Mouse (Mus musculus) intestine, embryonic 15.5 days (tissue): ENCODE measurements around the gene Cd2bp2. TPM values are rescaled to one million over a fixed set of nuclear protein-coding genes. Genes with fewer than 3 reads are reported as not detected.

ENCODE experiments used
- ATAC-seq: fragments of 200-750 bp; cut with Nextera tagmentation; 2 replicates; pipeline ENCODE4 v1.8.0; 2017; ENCODE audit warnings: moderate TSS enrichment, moderate library complexity
- H3K27ac ChIP-seq: fragments of 300-500 bp; sonication (generic); 2 replicates; pipeline ENCODE4 v1.5.1; 2015; ENCODE audit warnings: mild to moderate bottlenecking, inconsistent platforms
- H3K27me3 ChIP-seq: fragments of 300-500 bp; sonication (generic); replicated peaks from 2 replicates; pipeline ENCODE4 v1.6.1; 2015; ENCODE audit warnings: inconsistent platforms
- H3K36me3 ChIP-seq: fragments of 300-500 bp; sonication (generic); 2 replicates; pipeline ENCODE4 v1.6.1; 2015; ENCODE audit warnings: inconsistent platforms
- H3K4me1 ChIP-seq: fragments of 300-500 bp; sonication (generic); replicated peaks from 2 replicates; pipeline ENCODE4 v1.6.1; 2015; ENCODE audit warnings: inconsistent platforms
- H3K4me2 ChIP-seq: fragments of 300-500 bp; sonication (generic); replicated peaks from 2 replicates; pipeline ENCODE4 v1.6.1; 2015; ENCODE audit warnings: mild to moderate bottlenecking, inconsistent platforms
- H3K4me3 ChIP-seq: fragments of 300-500 bp; sonication (generic); replicated peaks from 2 replicates; pipeline ENCODE4 v1.5.1; 2015; ENCODE audit warnings: inconsistent platforms
- H3K9ac ChIP-seq: fragments of 300-500 bp; sonication (generic); 2 replicates; pipeline ENCODE4 v1.6.1; 2015; ENCODE audit warnings: inconsistent platforms
- H3K9me3 ChIP-seq: fragments of 300-500 bp; sonication (generic); 2 replicates; pipeline ENCODE4 v1.6.1; 2016; ENCODE audit warnings: inconsistent platforms
- WGBS: fragments of 180-500 bp; shearing (Covaris S2); methylation state at CpG from one replicate; pipeline ENCODE4 v1.1.7; 2015; 5-methylcytosine and 5-hydroxymethylcytosine counted together
- polyA plus RNA-seq: library from polyadenylated mRNA; unstranded; fragments of >200 nt; fragmentation: Nextera tagmentation; extraction: Ambion mirVana; gene quantifications from 2 replicates; pipeline ENCODE4 v1.2.1, GENCODE M21; 2015

Gene Cd2bp2
- 43.4 and 46.7 TPM in 2 replicates for polyA plus RNA-seq

- peak; percentile 97 for ATAC-seq
- H3K4me1 ChIP-seq, result peaks cover 20% of the 10 kb centered on the region
- H3K27ac ChIP-seq, result peak within 1 kb of the TSS; percentile 93
- WGBS, result under 1% methylated on average over 51 of the region's 51 CpGs
- H3K4me2 ChIP-seq, result peak within 1 kb of the TSS; percentile 86
- peaks cover 38% of the 10 kb centered on the region for H3K36me3 ChIP-seq
- H3K9me3 ChIP-seq, result no peaks in the 10 kb centered on the region
- H3K4me3 ChIP-seq, result peak within 1 kb of the TSS; percentile 82
- H3K27me3 ChIP-seq, result no peaks in the 10 kb centered on the region
- H3K9ac ChIP-seq, result peak within 1 kb of the TSS; percentile 73
These were observed at the start of gene Cd2bp2 for GRCm38 (mm10) chr7:127195544-127196295. TSS of gene Cd2bp2 (minus strand) at chr7:127196050.

GRCm38 (mm10) chr7:127244658-127245510, 49.0 kb upstream of the Cd2bp2 start:
- Histone ChIP-seq H3K4me1 (peaks cover 14% of the 10 kb centered on the region), H3K36me3 (peaks cover 5% of the 10 kb centered on the region; the same call in 1 of the 2 replicates), H3K9ac (peak overlapping the region; percentile 93), H3K27ac (peak overlapping the region; percentile 96), H3K9me3 (no peaks in the 10 kb centered on the region), H3K4me3 (peak overlapping the region; percentile 91), H3K4me2 (peak overlapping the region; percentile 89), H3K27me3 (no peaks in the 10 kb centered on the region)
- WGBS, result 9% methylated on average over 32 of the region's 33 CpGs
- peak; percentile 76 for ATAC-seq

GRCm38 (mm10) chr7:127243870-127244657, 48.2 kb upstream of the Cd2bp2 start, which contains the start of gene Zfp771:
TSS of gene Zfp771 (plus strand) at chr7:127244274.
- H3K36me3 ChIP-seq, result no peaks in the 10 kb centered on the region
- H3K27me3 ChIP-seq, result no peaks in the 10 kb centered on the region
- H3K9ac ChIP-seq, result peak within 1 kb of the TSS; percentile 93
- peak within 1 kb of the TSS; percentile 96 for H3K27ac ChIP-seq
- H3K4me2 ChIP-seq, result peak within 1 kb of the TSS; percentile 89
- H3K4me3 ChIP-seq, result peak within 1 kb of the TSS; percentile 91
- under 1% methylated on average over 56 of the region's 56 CpGs for WGBS
- peak; percentile 98 for ATAC-seq
- no peaks in the 10 kb centered on the region for H3K9me3 ChIP-seq
- peaks cover 14% of the 10 kb centered on the region for H3K4me1 ChIP-seq

- 0 out of 2 replicates have a peak overlapping the region, but pooled peaks have one; percentile 91 for H3K4me3 ChIP-seq
- H3K9me3 ChIP-seq, result no peaks in the 10 kb centered on the region
- no peak for ATAC-seq
- H3K4me2 ChIP-seq, result peak overlapping the region; percentile 89
- WGBS, result 37% methylated on average over 2 of the region's 2 CpGs
- peak overlapping the region; percentile 96 for H3K27ac ChIP-seq
- H3K27me3 ChIP-seq, result no peaks in the 10 kb centered on the region
- H3K4me1 ChIP-seq, result peaks cover 14% of the 10 kb centered on the region
- H3K36me3 ChIP-seq, result no peaks in the 10 kb centered on the region
- H3K9ac ChIP-seq, result peak overlapping the region; percentile 93
These were observed 47.6 kb upstream of the Cd2bp2 start for GRCm38 (mm10) chr7:127243361-127243867.

- no peak for ATAC-seq
- peaks cover 18% of the 10 kb centered on the region for H3K4me1 ChIP-seq
- no peaks in the 10 kb centered on the region for H3K27me3 ChIP-seq
- no peak overlapping the region for H3K4me3 ChIP-seq
- peaks cover 23% of the 10 kb centered on the region for H3K36me3 ChIP-seq
- H3K9me3 ChIP-seq, result no peaks in the 10 kb centered on the region
- WGBS, result 90% methylated on average over 2 of the region's 2 CpGs
- H3K27ac ChIP-seq, result no peak overlapping the region
- no peak overlapping the region; the same call in 1 of the 2 replicates for H3K4me2 ChIP-seq
- no peak overlapping the region for H3K9ac ChIP-seq
These were observed 38.9 kb upstream of the Cd2bp2 start for GRCm38 (mm10) chr7:127234777-127235176.

- Histone ChIP-seq H3K36me3 (peaks cover 23% of the 10 kb centered on the region), H3K4me1 (peaks cover 18% of the 10 kb centered on the region), H3K9me3 (no peaks in the 10 kb centered on the region), H3K9ac (peak overlapping the region; percentile 99), H3K27me3 (no peaks in the 10 kb centered on the region), H3K4me3 (peak overlapping the region; percentile 98), H3K4me2 (peak overlapping the region; percentile 56), H3K27ac (peak overlapping the region; percentile 99)
- 1% methylated on average over 9 of the region's 9 CpGs for WGBS
- no peak for ATAC-seq
These were observed 37.9 kb upstream of the Cd2bp2 start for GRCm38 (mm10) chr7:127233765-127234164.

- Histone ChIP-seq H3K9ac (peak overlapping the region; percentile 99), H3K4me3 (peak overlapping the region; percentile 98), H3K9me3 (no peaks in the 10 kb centered on the region), H3K4me1 (peaks cover 18% of the 10 kb centered on the region), H3K4me2 (peak overlapping the region; percentile 56), H3K36me3 (peaks cover 23% of the 10 kb centered on the region), H3K27ac (peak overlapping the region; percentile 99), H3K27me3 (no peaks in the 10 kb centered on the region)
- peak; percentile 34 for ATAC-seq
- WGBS, result 0% methylated on average over 27 of the region's 27 CpGs
These were observed 37.5 kb upstream of the Cd2bp2 start for GRCm38 (mm10) chr7:127233368-127233749.

- H3K4me2 ChIP-seq, result peak within 1 kb of the TSS; percentile 56
- H3K27ac ChIP-seq, result peak within 1 kb of the TSS; percentile 99
- peaks cover 23% of the 10 kb centered on the region for H3K36me3 ChIP-seq
- ATAC-seq, result peak; percentile 94
- peaks cover 18% of the 10 kb centered on the region for H3K4me1 ChIP-seq
- H3K9ac ChIP-seq, result peak within 1 kb of the TSS; percentile 99
- under 1% methylated on average over 64 of the region's 64 CpGs for WGBS
- peak within 1 kb of the TSS; percentile 98 for H3K4me3 ChIP-seq
- no peaks in the 10 kb centered on the region for H3K9me3 ChIP-seq
- no peaks in the 10 kb centered on the region for H3K27me3 ChIP-seq
These were observed 36.9 kb upstream of the Cd2bp2 start, which contains the start of the genes Zfp553 and Sept1 for GRCm38 (mm10) chr7:127232622-127233367. TSS of gene Zfp553 (plus strand) at chr7:127233061. TSS of gene Sept1 (minus strand) at chr7:127233130.

- peak overlapping the region; percentile 99 for H3K27ac ChIP-seq
- peaks cover 18% of the 10 kb centered on the region for H3K36me3 ChIP-seq
- H3K4me2 ChIP-seq, result peak overlapping the region; percentile 56
- no peaks in the 10 kb centered on the region for H3K9me3 ChIP-seq
- 4% methylated on average over 20 of the region's 20 CpGs for WGBS
- H3K4me1 ChIP-seq, result peaks cover 18% of the 10 kb centered on the region
- H3K4me3 ChIP-seq, result peak overlapping the region; percentile 98
- no peak for ATAC-seq
- H3K9ac ChIP-seq, result peak overlapping the region; percentile 99
- no peaks in the 10 kb centered on the region for H3K27me3 ChIP-seq
These were observed 36.2 kb upstream of the Cd2bp2 start for GRCm38 (mm10) chr7:127231826-127232621.

GRCm38 (mm10) chr7:127231376-127231775, 35.5 kb upstream of the Cd2bp2 start:
- peak overlapping the region; percentile 6; the same call in 1 of the 2 replicates for H3K27ac ChIP-seq
- 52% methylated on average over 3 of the region's 3 CpGs for WGBS
- no peaks in the 10 kb centered on the region for H3K9me3 ChIP-seq
- peak overlapping the region; percentile 99; the same call in 1 of the 2 replicates for H3K9ac ChIP-seq
- peaks cover 18% of the 10 kb centered on the region for H3K4me1 ChIP-seq
- H3K4me2 ChIP-seq, result peak overlapping the region; percentile 56
- H3K36me3 ChIP-seq, result peaks cover 12% of the 10 kb centered on the region
- ATAC-seq, result no peak
- peak overlapping the region; percentile 98 for H3K4me3 ChIP-seq
- H3K27me3 ChIP-seq, result no peaks in the 10 kb centered on the region
